Mouse (Mus musculus) G1E (cell line): Measurements from ENCODE around the gene Cd276. TPM values are rescaled to one million over a fixed set of nuclear protein-coding genes. Genes with fewer than 3 reads are reported as not detected.

Experiments
- ATAC-seq: 2 replicates; pipeline ENCODE4 v1.8.0; 2016; ENCODE audit warnings: mild to moderate bottlenecking; ENCODE audit not compliant: insufficient number of reproducible peaks, poor library complexity, low FRiP score, severe bottlenecking; ENCODE audit errors: extremely low read depth
- DNase-seq: peaks from one replicate; pipeline ENCODE4 v3.0.0; 2012; ENCODE audit warnings: low spot score
- H3K27me3 ChIP-seq: 2 replicates; pipeline ENCODE4 v1.6.1; 2012; ENCODE audit warnings: mild to moderate bottlenecking, low read length, inconsistent platforms; ENCODE audit not compliant: insufficient read depth
- H3K36me3 ChIP-seq: replicated peaks from 2 replicates; pipeline ENCODE3; 2012; ENCODE audit warnings: mild to moderate bottlenecking, inconsistent platforms
- H3K4me1 ChIP-seq: 2 replicates; pipeline ENCODE4 v1.6.1; 2012; ENCODE audit warnings: low read depth, low read length, inconsistent platforms, mixed read lengths; ENCODE audit not compliant: insufficient read depth
- H3K4me3 ChIP-seq: 2 replicates; pipeline ENCODE4 v1.5.1; 2012; ENCODE audit warnings: low read depth, mild to moderate bottlenecking, inconsistent platforms, low read length, moderate library complexity, mixed read lengths
- H3K9me3 ChIP-seq: replicated peaks from 2 replicates; pipeline ENCODE4 v1.6.1; 2012; ENCODE audit warnings: inconsistent platforms
- CTCF ChIP-seq: IDR thresholded peaks from 2 replicates; pipeline ENCODE4 v1.5.1; 2012; ENCODE audit warnings: low read depth, low read length, inconsistent platforms, mixed read lengths
- GATA1 ChIP-seq: IDR thresholded peaks from 2 replicates; pipeline ENCODE4 v1.6.1; 2012; ENCODE audit warnings: borderline replicate concordance, low read length, inconsistent platforms, mixed read lengths
- GATA2 ChIP-seq: IDR thresholded peaks from 2 replicates; pipeline ENCODE4 v1.6.1; 2012; ENCODE audit warnings: low read depth, low read length, inconsistent platforms, borderline replicate concordance
- POLR2AphosphoS5 ChIP-seq: IDR thresholded peaks from 2 replicates; pipeline ENCODE4 v1.6.1; 2012; ENCODE audit warnings: low read depth, low read length, inconsistent platforms; ENCODE audit not compliant: insufficient replicate concordance
- TAL1 ChIP-seq: conservative IDR thresholded peaks from 2 replicates; pipeline ENCODE4 v1.6.1; 2012; ENCODE audit warnings: low read depth, low read length, inconsistent platforms, mixed read lengths
- polyA plus RNA-seq: library from polyadenylated mRNA; stranded (reverse); fragments of >175 nt; gene quantifications from 2 replicates; pipeline ENCODE4 v1.2.3, GENCODE M21; 2012
- total RNA-seq, 2 experiments: library from RNA; stranded (forward) in 1 of 2; stranded (reverse) in 1 of 2; fragments of 200-1000 nt in 1 of 2; fragments of >200 nt in 1 of 2; fragmentation: Nextera tagmentation in 1 of 2; gene quantifications; 2 replicates each; pipeline ENCODE4 v1.2.3; 2014 to 2017

The Cd276 gene
- total and polyA plus RNA-seq, 3 experiments = 0.16 to 0.38 (median 0.28) TPM

DNA sequence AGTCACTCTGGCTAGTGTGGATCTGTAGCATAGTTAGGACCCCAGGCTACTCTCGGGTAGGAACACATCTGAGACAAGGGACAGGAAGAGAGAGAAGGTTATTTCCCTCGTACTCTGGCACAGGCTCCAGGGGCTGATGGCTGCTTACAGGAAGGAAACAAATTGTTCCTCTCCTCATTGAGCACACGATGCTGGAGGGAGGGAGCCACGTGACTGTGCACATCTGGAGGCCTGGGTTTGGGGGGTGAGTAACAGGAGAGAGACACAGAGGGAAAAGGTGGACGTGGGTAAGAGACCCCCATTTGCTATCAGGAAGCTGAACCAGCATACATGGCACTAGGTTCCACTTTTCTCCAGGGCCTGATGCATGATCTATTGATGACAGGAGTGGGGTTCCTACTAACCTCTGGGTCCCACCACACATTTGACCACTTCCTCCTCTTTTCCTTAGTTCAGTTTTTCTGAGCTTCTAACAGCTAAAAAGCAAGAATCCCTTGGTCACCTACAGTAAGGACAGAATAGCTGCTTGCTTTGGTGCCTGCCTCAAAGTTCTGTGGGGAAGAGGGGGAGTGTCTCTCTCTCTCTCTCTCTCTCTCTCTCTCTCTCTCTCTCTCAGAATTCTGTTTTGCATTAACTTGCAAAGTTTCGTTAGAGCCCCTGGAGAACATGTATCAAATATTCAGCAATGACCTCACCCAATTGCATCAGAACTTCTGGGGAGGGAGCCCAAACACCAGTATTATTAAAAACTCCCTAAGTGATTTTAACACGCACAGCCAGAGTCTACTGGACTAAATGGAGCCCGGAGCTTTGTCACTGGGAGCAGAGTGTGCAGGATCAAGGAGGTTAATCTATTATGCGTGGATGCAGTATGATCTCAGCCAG, 37.1 kb downstream of the Cd276 start:
- Histone ChIP-seq H3K27me3 (peaks cover 33% of the 10 kb centered on the region), H3K9me3 (no peaks in the 10 kb centered on the region), H3K4me1 (no peaks in the 10 kb centered on the region), H3K36me3 (no peaks in the 10 kb centered on the region), H3K4me3 (no peak overlapping the region)
- ATAC-seq = no peak
- TF ChIP-seq GATA2 = no peak
- no peak for TF ChIP-seq CTCF
- TF ChIP-seq POLR2AphosphoS5 = no peak
- TF ChIP-seq GATA1 = no peak
- DNase-seq = no peak

DNA sequence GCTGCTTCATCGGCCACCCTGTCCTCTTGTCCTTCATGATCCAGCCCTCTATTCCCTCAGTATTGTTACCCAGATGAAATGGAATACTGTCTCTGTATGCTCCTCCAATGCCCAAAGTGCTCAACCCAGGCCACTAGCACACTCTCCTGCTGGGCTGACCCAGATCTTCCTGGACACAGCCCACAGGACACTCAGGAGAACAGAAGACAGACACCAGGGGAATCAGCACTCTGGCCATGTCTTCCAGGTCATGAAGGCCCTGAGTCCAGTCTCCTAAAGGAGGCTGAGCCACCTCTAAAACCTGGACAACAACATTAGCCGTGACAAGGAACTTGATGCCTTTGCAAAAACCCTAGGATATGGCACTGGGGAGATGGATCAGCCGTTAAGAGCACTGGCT, 38.8 kb downstream of the Cd276 start:
- no peaks in the 10 kb centered on the region for H3K4me1 ChIP-seq
- no peaks in the 10 kb centered on the region for H3K36me3 ChIP-seq
- ATAC-seq = no peak
- no peaks in the 10 kb centered on the region for H3K9me3 ChIP-seq
- H3K4me3 ChIP-seq = no peak overlapping the region
- TF ChIP-seq TAL1 (no peak), GATA2 (no peak), CTCF (no peak), GATA1 (no peak), POLR2AphosphoS5 (no peak)
- peaks cover 33% of the 10 kb centered on the region for H3K27me3 ChIP-seq
- DNase-seq = no peak

DNA sequence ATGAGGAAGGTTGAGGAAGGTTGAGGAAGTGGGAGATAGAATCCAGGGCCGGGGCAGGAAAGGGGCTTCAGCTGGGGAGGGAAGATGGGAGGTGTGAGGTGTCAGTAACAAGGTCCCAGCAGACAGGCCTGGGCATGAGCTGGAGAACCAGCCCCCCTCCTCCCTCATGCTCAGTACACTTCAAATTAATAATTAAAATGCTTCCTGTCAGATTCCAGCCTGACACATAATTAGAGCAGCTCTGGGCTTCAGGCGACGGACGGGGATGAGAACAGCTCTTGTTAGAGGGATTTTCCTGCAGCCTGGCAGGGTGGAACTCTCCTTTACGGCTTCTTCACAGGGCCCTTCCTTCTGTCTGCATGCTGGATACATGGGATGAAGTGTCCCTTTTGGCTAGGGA, 41.5 kb downstream of the Cd276 start:
- H3K9me3 ChIP-seq = no peaks in the 10 kb centered on the region
- no peak for ATAC-seq
- no peaks in the 10 kb centered on the region for H3K36me3 ChIP-seq
- H3K4me3 ChIP-seq = no peak overlapping the region
- no peak for TF ChIP-seq TAL1
- no peak for TF ChIP-seq GATA1
- TF ChIP-seq POLR2AphosphoS5 = no peak
- no peak for TF ChIP-seq CTCF
- no peak for TF ChIP-seq GATA2
- H3K27me3 ChIP-seq = peaks cover 31% of the 10 kb centered on the region
- DNase-seq = no peak
- H3K4me1 ChIP-seq = no peaks in the 10 kb centered on the region

DNA sequence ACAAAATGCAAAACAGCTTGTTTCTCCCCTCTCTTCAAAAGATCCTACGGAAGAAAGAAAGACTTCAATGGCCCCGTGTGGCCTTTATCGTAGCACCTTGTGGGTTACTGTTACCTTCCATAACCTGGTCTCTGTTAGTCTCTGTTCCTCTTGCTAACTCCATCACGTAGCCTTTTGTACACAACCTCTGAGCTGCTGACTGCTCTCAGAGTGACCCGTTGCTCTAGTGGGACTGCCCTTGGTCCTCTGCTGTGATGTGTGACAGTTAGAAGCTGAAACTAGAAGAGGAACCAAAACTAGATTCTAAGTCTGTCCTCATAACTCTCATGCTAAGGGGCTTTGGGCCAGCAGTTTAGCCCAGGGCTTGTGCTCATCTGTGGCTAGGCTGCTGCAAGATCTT, 44.8 kb downstream of the Cd276 start:
- Histone ChIP-seq H3K4me3 (no peak overlapping the region), H3K36me3 (no peaks in the 10 kb centered on the region), H3K27me3 (peaks cover 19% of the 10 kb centered on the region), H3K4me1 (no peaks in the 10 kb centered on the region), H3K9me3 (no peaks in the 10 kb centered on the region)
- TF ChIP-seq TAL1 (no peak), GATA1 (no peak), GATA2 (no peak), POLR2AphosphoS5 (no peak), CTCF (no peak)
- no peak for DNase-seq
- ATAC-seq = no peak

DNA sequence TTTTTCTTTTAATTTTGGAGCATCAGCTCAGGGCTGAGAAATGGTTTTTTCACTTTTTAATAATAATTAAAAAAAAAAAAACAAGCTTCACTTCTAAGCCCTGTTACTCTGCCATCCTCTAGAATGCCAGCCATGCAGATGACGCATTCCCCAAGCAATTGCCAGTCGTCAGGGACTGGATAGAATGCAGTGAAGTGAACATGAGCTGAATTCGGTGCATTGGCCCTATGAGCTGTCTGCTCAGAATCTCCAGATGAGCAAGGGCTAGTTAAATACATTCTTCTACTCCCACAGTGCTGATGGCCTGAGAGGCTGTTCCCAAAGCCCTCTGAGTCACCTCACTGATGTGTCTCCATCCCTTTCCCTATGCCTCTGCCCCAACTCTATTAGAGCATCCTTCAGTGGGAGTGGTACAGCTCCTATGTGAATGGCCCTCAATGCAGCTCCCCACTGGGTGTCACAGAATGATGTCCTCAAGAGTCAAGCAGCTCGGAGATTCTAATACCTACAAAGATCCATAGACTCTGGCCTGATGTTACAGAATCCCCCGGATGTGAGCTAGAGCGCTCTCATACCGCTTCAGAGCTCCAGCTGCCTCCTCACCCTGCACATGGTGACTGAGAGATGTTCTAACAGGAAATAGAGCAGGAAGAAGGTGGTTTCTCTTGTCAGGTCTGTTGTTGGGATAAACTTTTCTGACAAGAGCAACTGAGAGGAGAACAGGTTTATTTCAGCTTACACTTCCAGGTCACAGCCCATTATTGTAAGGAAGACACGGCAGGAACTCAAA, 47.8 kb downstream of the Cd276 start:
- Histone ChIP-seq H3K4me3 (no peak overlapping the region), H3K27me3 (peaks cover 20% of the 10 kb centered on the region), H3K4me1 (no peaks in the 10 kb centered on the region), H3K9me3 (no peaks in the 10 kb centered on the region), H3K36me3 (no peaks in the 10 kb centered on the region)
- TF ChIP-seq POLR2AphosphoS5 = no peak
- TF ChIP-seq CTCF = no peak
- no peak for TF ChIP-seq GATA1
- no peak for TF ChIP-seq GATA2
- no peak for TF ChIP-seq TAL1
- ATAC-seq = no peak
- DNase-seq = no peak

DNA sequence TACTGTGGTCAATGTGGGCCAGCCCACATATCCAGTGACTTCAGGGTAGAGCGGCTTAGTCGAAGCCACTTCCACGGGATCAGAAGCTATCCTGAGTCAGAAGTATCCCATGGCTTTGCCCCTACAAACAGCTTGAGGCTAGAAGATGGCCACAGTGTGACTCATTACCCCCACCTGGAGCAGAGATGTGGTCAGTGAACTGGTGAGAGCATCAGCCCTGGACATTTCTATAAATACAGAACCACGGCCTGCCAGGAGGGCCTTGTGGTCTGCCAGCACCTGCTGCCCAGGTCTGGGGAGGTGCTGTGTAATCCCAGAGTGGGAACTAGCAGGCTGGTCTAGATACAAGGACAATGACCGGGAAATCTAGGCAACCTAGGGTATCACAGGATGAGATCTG, 54.3 kb downstream of the Cd276 start:
- peaks cover 33% of the 10 kb centered on the region for H3K27me3 ChIP-seq
- no peak overlapping the region for H3K4me3 ChIP-seq
- no peak for TF ChIP-seq GATA2
- TF ChIP-seq TAL1 = no peak
- TF ChIP-seq CTCF = no peak
- TF ChIP-seq POLR2AphosphoS5 = no peak
- TF ChIP-seq GATA1 = no peak
- no peaks in the 10 kb centered on the region for H3K4me1 ChIP-seq
- ATAC-seq (no peak), DNase-seq (no peak)
- H3K9me3 ChIP-seq = no peaks in the 10 kb centered on the region
- H3K36me3 ChIP-seq = no peaks in the 10 kb centered on the region
